Mouse (Mus musculus) megakaryocyte, embryonic 14.5 days (primary cell): ENCODE results near the gene Etv6.

Experiments
- FLI1 ChIP-seq: IDR thresholded peaks from 2 replicates; pipeline ENCODE4 v1.6.1; 2012; ENCODE audit warnings: low read length, inconsistent platforms, mixed read lengths
- GATA1 ChIP-seq: IDR thresholded peaks from 3 replicates; pipeline ENCODE4 v1.6.1; 2012; ENCODE audit warnings: mixed read lengths, low read length, inconsistent platforms, borderline replicate concordance

GRCm38 (mm10) chr6:134078016-134078415, 42.5 kb downstream of the Etv6 start:
- no peak for TF ChIP-seq GATA1
- no peak for TF ChIP-seq FLI1
